Mouse (Mus musculus): ENCODE measurements around the gene Ddx19a.

DNA sequence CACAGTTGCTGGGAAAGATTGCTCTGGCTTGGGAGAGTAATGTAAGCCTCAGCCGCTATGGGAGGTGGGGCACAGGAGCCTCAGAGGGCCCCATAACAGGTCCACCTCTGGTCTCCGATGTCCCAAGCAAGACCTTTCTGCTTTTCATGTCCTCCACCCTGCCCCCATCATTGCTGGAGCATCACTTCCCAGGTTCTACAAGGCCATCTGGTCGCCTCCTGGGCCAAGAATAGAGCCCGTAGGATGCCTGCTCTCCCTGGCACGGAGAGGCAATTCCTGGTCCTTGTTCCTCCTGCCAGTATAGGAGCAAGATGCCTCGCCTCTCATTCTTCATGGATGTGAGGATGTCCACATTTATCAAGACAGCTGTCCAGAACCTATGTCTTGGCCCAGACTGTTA, 37.7 kb downstream of the Ddx19a start:
- no peak for TF ChIP-seq POLR2A (IDR thresholded peaks at IDR 0.05; ENCODE audit: insufficient read length, low read depth)
- TF ChIP-seq E2F4 (IDR thresholded peaks at IDR 0.05; ENCODE audit: insufficient read depth) = no peak
- TF ChIP-seq USF1 (IDR thresholded peaks at IDR 0.05; ENCODE audit: low read depth) = no peak
- no peak for TF ChIP-seq MAX (IDR thresholded peaks at IDR 0.05; ENCODE audit: low read depth)
- no peak for TF ChIP-seq CEBPB (IDR thresholded peaks at IDR 0.05; ENCODE audit: insufficient read depth, poor library complexity, severe bottlenecking)
- no peak for TF ChIP-seq MYOG (IDR thresholded peaks at IDR 0.05; ENCODE audit: control insufficient read depth in 1 of 3, insufficient read depth in 1 of 3, insufficient read length in 2 of 3, low read depth in 2 of 3)
- no peak for TF ChIP-seq TCF12 (IDR thresholded peaks at IDR 0.05; ENCODE audit: insufficient read depth, poor library complexity, severe bottlenecking)

All from myocyte (in vitro differentiated cells).